Mouse (Mus musculus) kidney, adult 2 months (tissue): ENCODE results near the gene Pou3f1.

Experiments
- CTCF ChIP-seq: fragments of 200-500 bp; conservative IDR thresholded peaks from 2 replicates; pipeline ENCODE4 v1.5.1; 2011; ENCODE audit warnings: low read depth, mild to moderate bottlenecking, control low read depth, low read length, moderate library complexity, mixed read lengths; ENCODE audit not compliant: insufficient read depth, insufficient read length
- POLR2A ChIP-seq: fragments of 200-500 bp; IDR thresholded peaks from one replicate; pipeline ENCODE4 v1.6.1; 2011; ENCODE audit warnings: low read depth, low read length, control low read depth

GRCm38 (mm10) chr4:124664604-124665003, 8.0 kb downstream of the Pou3f1 start:
- TF ChIP-seq POLR2A (no peak), CTCF (no peak)
